Mouse (Mus musculus): ENCODE results near the gene Gal3st1. TPM values are rescaled to one million over a fixed set of nuclear protein-coding genes. Genes with fewer than 3 reads are reported as not detected.
A peak's percentile ranks its signal among the peaks of the same experiment; 100 is the strongest.

Gal3st1 gene
- total and polyA plus RNA-seq, 3 experiments: 0.08 TPM; not detected in 2

GRCm38 (mm10) chr11:3999547-3999946, 16.1 kb downstream of the Gal3st1 start:
- Histone ChIP-seq H3K4me3 (replicated peaks in 1 of 3; ENCODE audit: low read depth in 2 of 3, low read length in 2 of 3, poor library complexity in 1 of 3) (no peak overlapping the region), H3K79me2 (replicated peaks; ENCODE audit: control insufficient read depth, extremely low read depth, insufficient read depth, poor library complexity, severe bottlenecking) (no peaks in the 10 kb centered on the region), H3K4me2 (ENCODE audit: insufficient read depth, low read depth, poor library complexity, severe bottlenecking) (no peak overlapping the region), H3K4me1 (ENCODE audit: control insufficient read depth in 1 of 2, insufficient read depth in 2 of 2) (peaks cover 0 to 5% of the 10 kb centered on the region in 2 experiments; a peak in 2 of 4 replicates), H3K9me3 (replicated peaks; ENCODE audit: low read length) (peaks cover 3% of the 10 kb centered on the region), H3K27ac (ENCODE audit: insufficient read depth, low read depth) (no peak overlapping the region), H3K36me3 (replicated peaks in 1 of 2; ENCODE audit: control insufficient read depth in 1 of 2, insufficient read depth in 1 of 2, low read length in 1 of 2) (no peaks in the 10 kb centered on the region), H3K27me3 (replicated peaks) (peaks cover 3% of the 10 kb centered on the region), H3K9ac (ENCODE audit: insufficient read depth, low read depth) (no peak overlapping the region)
- TF ChIP-seq UBTF (IDR thresholded peaks at IDR 0.05; ENCODE audit: low read depth, low read length) (no peak), E2F4 (IDR thresholded peaks at IDR 0.05; ENCODE audit: insufficient replicate concordance, low read depth, low read length) (no peak), GABPA (IDR thresholded peaks at IDR 0.05; ENCODE audit: insufficient replicate concordance, low read depth, low read length) (no peak), POLR2A (IDR thresholded peaks at IDR 0.05; ENCODE audit: low read depth, low read length) (no peak), CTCF (conservative IDR thresholded peaks at IDR 0.05 in 1 of 2, IDR thresholded peaks at IDR 0.05 in 1 of 2; ENCODE audit: low read depth in 2 of 2, low read length in 2 of 2) (no peak)
- in situ Hi-C loops (cut with MboI; ENCODE audit: low pct_ligation_motif_present, low pct_unique_long_range_greater_than_20kb, low sequenced_read_pairs) (no loop called here), dilution Hi-C loops (cut with MboI; ENCODE audit: extremely low pct_ligation_motif_present, extremely low pct_unique_long_range_greater_than_20kb, low sequenced_read_pairs) (no loop called here)
- no peak for DNase-seq (ENCODE audit: extremely low read depth)

- peak; percentile 71 for DNase-seq (ENCODE audit: extremely low read depth)
- TF ChIP-seq SMC3 (IDR thresholded peaks at IDR 0.05; ENCODE audit: low read depth, low read length): peak; percentile 86
- peak; percentile 10; the same call in 1 of the 2 replicates for TF ChIP-seq ZC3H11A (IDR thresholded peaks at IDR 0.05; ENCODE audit: low read depth, low read length)
- no peak for TF ChIP-seq ELF1 (IDR thresholded peaks at IDR 0.05; ENCODE audit: low read depth, low read length)
- TF ChIP-seq MAX (IDR thresholded peaks at IDR 0.05; ENCODE audit: low read length): peak; percentile 19; the same call in 1 of the 2 replicates
- TF ChIP-seq RAD21 (IDR thresholded peaks at IDR 0.05; ENCODE audit: low read depth, low read length): peak; percentile 61
- no peak for TF ChIP-seq ZMIZ1 (IDR thresholded peaks at IDR 0.05; ENCODE audit: low read depth, low read length)
- no peak for TF ChIP-seq JUN (IDR thresholded peaks at IDR 0.05; ENCODE audit: insufficient read depth, low read depth, low read length)
- no peak for TF ChIP-seq ZKSCAN1 (IDR thresholded peaks at IDR 0.05; ENCODE audit: borderline replicate concordance, low read depth, low read length)
- peak; percentile 73 to 81 for TF ChIP-seq CTCF (conservative IDR thresholded peaks at IDR 0.05 in 1 of 2, IDR thresholded peaks at IDR 0.05 in 1 of 2; ENCODE audit: low read depth in 2 of 2, low read length in 2 of 2)
- Histone ChIP-seq H3K27ac (ENCODE audit: insufficient read depth, low read depth) (no peak overlapping the region), H3K9ac (ENCODE audit: insufficient read depth, low read depth) (no peak overlapping the region), H3K27me3 (replicated peaks) (peaks cover 10% of the 10 kb centered on the region), H3K79me2 (replicated peaks; ENCODE audit: control insufficient read depth, extremely low read depth, insufficient read depth, poor library complexity, severe bottlenecking) (no peaks in the 10 kb centered on the region), H3K9me3 (replicated peaks; ENCODE audit: low read length) (peaks cover 3% of the 10 kb centered on the region), H3K4me3 (replicated peaks in 1 of 3; ENCODE audit: low read depth in 2 of 3, low read length in 2 of 3, poor library complexity in 1 of 3) (no peak overlapping the region), H3K4me2 (ENCODE audit: insufficient read depth, low read depth, poor library complexity, severe bottlenecking) (no peak overlapping the region), H3K4me1 (ENCODE audit: control insufficient read depth in 1 of 2, insufficient read depth in 2 of 2) (no peaks in the 10 kb centered on the region), H3K36me3 (replicated peaks in 1 of 2; ENCODE audit: control insufficient read depth in 1 of 2, insufficient read depth in 1 of 2, low read length in 1 of 2) (no peaks in the 10 kb centered on the region)
- in situ Hi-C loops (cut with MboI; ENCODE audit: low pct_ligation_motif_present, low pct_unique_long_range_greater_than_20kb, low sequenced_read_pairs): loop anchor here (10.0 to 25.0 kb wide), 2 partner anchors 213 to 411 kb away; partner anchors contain the start of gene Castor1
- dilution Hi-C loops (cut with MboI; ENCODE audit: extremely low pct_ligation_motif_present, extremely low pct_unique_long_range_greater_than_20kb, low sequenced_read_pairs): no loop called here
Measured at GRCm38 (mm10) chr11:4001603-4002002, 18.2 kb downstream of the Gal3st1 start.
